42 mouse cellular contexts compared by ENCODE assay signal in the genomic region with DNA sequence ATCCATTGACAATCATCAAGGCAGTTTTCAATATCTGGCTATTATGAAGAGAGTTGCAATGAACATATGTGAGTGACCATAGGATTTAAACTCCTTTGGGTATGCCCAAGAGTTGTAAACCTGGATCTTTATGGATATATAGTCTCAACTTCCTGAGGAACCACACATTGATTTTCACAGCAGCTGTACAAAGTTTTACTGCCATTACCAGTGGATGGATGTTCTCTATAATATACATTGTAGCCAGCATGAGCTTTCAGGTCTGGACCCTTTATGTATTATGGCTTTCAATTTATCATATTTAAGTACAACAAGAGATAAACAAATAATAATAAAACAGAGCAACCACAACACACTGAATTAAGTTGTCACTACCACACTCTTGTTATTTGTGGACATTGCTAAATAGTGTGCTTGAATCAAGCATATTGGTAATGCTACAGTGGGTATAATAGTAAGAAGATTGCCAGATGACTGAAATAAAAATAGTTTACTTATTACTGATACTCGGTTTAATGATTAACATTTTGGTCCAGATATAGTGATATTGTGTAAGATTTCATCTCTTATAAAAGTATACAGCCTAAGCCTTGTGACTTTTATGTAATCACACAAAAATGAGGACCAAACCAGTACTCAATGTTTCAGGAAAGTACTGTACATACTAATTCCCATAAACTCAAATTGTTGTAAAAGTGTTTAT. TPM values are rescaled to one million over a fixed set of nuclear protein-coding genes. Genes with fewer than 3 reads are reported as not detected.
"Had no signal": no experiment of that assay in that cellular context is flagged by ENCODE, and none has a peak within 500 bp of the region (broad histone marks: within the 10 kb centered on the region; RNA-seq: fewer than 3 reads in every experiment).

No protein-coding gene starts in this region.

- H3K4me2 ChIP-seq: heart, embryonic 12.5 days; hindbrain, embryonic 13.5 days; hindbrain, embryonic 15.5 days; kidney, embryonic 15.5 days; limb, embryonic 13.5 days; limb, embryonic 15.5 days; liver, embryonic 12.5 days had no signal

- H3K4me1 ChIP-seq: heart, embryonic 10.5 days; heart, embryonic 12.5 days; hindbrain, embryonic 13.5 days; hindbrain, embryonic 15.5 days; kidney, embryonic 15.5 days; limb, embryonic 13.5 days; limb, embryonic 15.5 days; liver, embryonic 12.5 days had no signal

- H3K27me3 ChIP-seq: heart, embryonic 12.5 days; hindbrain, embryonic 13.5 days; hindbrain, embryonic 15.5 days; kidney, embryonic 15.5 days; limb, embryonic 13.5 days; limb, embryonic 15.5 days; liver, embryonic 12.5 days had no signal

- H3K9ac ChIP-seq: heart, embryonic 12.5 days; hindbrain, embryonic 13.5 days; hindbrain, embryonic 15.5 days; kidney, embryonic 15.5 days; limb, embryonic 13.5 days; limb, embryonic 15.5 days; liver, embryonic 12.5 days; liver, embryonic 14.5 days had no signal

- H3K4me3 ChIP-seq: gastrocnemius, adult 2 months; heart, embryonic 10.5 days; heart, embryonic 12.5 days; hindbrain, embryonic 13.5 days; hindbrain, embryonic 15.5 days; kidney, embryonic 15.5 days; limb, embryonic 13.5 days; limb, embryonic 15.5 days; liver, embryonic 12.5 days had no signal

- ATAC-seq: hindbrain, postnatal 0 days; liver, embryonic 12.5 days had no signal

- DNase-seq: gastrocnemius, adult 2 months; gastrocnemius, postnatal 10 days; gastrocnemius, postnatal 25 days; heart, adult 18-20 months; heart, postnatal 10 days; heart, postnatal 36 days; kidney, adult 11 months; kidney, adult 2 months; kidney, adult 9 months; kidney, postnatal 14 days; kidney, postnatal 36 days; layer of hippocampus, adult 9-11 months; layer of hippocampus, postnatal 36 days; left cerebral cortex, postnatal 4 days had no signal

- H3K9me3 ChIP-seq: heart, embryonic 10.5 days; hindbrain, embryonic 13.5 days; hindbrain, embryonic 15.5 days; kidney, embryonic 15.5 days; limb, embryonic 13.5 days; limb, embryonic 15.5 days; liver, embryonic 12.5 days had no signal

- H3K27ac ChIP-seq: gastrocnemius, adult 2 months; heart, embryonic 10.5 days; hindbrain, embryonic 13.5 days; hindbrain, embryonic 15.5 days; hindbrain, postnatal 0 days; kidney, embryonic 15.5 days; kidney, postnatal 0 days; limb, embryonic 13.5 days; limb, embryonic 15.5 days; liver, embryonic 12.5 days; liver, embryonic 14.5 days had no signal

- H3K36me3 ChIP-seq: heart, embryonic 10.5 days; heart, embryonic 12.5 days; hindbrain, embryonic 13.5 days; hindbrain, embryonic 15.5 days; kidney, embryonic 15.5 days; limb, embryonic 13.5 days; limb, embryonic 15.5 days; liver, embryonic 12.5 days had no signal

RNA-seq across cellular contexts. Expression of gene Olfr112, which starts 10.2 kb away (rescaled TPM):
- total RNA-seq: gastrocnemius, adult 2 months; gastrocnemius, postnatal 10 days; gastrocnemius, postnatal 25 days; gastrocnemius, postnatal 4 days; granulocyte monocyte progenitor cell, adult 5-6 weeks; heart, adult 18-20 months; heart, adult 8-10 months; heart, postnatal 10 days; heart, postnatal 36 days; hematopoietic stem cell, adult 5-6 weeks; hindbrain, postnatal 0 days; layer of hippocampus, adult 18-20 months; layer of hippocampus, adult 8-10 months; layer of hippocampus, postnatal 14 days; layer of hippocampus, postnatal 36 days; left cerebral cortex, adult 18-20 months; left cerebral cortex, adult 8-10 months; left cerebral cortex, postnatal 10 days; left cerebral cortex, postnatal 25 days; left cerebral cortex, postnatal 4 days had no signal
- polyA plus RNA-seq: frontal cortex, adult 2 months; heart, embryonic 10.5 days; heart, embryonic 12.5 days; heart, embryonic 14.5 days; heart, embryonic 16.5 days; hindbrain, embryonic 11.5 days; hindbrain, embryonic 13.5 days; hindbrain, embryonic 15.5 days; hindbrain, postnatal 0 days; kidney, adult 2 months; kidney, embryonic 15.5 days; kidney, postnatal 0 days; large intestine, adult 2 months; limb, embryonic 11.5 days; limb, embryonic 13.5 days; limb, embryonic 15.5 days; liver, embryonic 12.5 days; liver, embryonic 14.5 days had no signal

RNA-seq across cellular contexts. Expression of gene Olfr113, which starts 18.4 kb away (rescaled TPM):
- total RNA-seq: gastrocnemius, adult 2 months; gastrocnemius, postnatal 10 days; gastrocnemius, postnatal 25 days; gastrocnemius, postnatal 4 days; granulocyte monocyte progenitor cell, adult 5-6 weeks; heart, adult 18-20 months; heart, adult 8-10 months; heart, postnatal 10 days; heart, postnatal 36 days; hematopoietic stem cell, adult 5-6 weeks; hindbrain, postnatal 0 days; layer of hippocampus, adult 18-20 months; layer of hippocampus, adult 8-10 months; layer of hippocampus, postnatal 14 days; layer of hippocampus, postnatal 36 days; left cerebral cortex, adult 18-20 months; left cerebral cortex, adult 8-10 months; left cerebral cortex, postnatal 10 days; left cerebral cortex, postnatal 25 days; left cerebral cortex, postnatal 4 days had no signal
- polyA plus RNA-seq: frontal cortex, adult 2 months; heart, embryonic 10.5 days; heart, embryonic 12.5 days; heart, embryonic 14.5 days; heart, embryonic 16.5 days; hindbrain, embryonic 11.5 days; hindbrain, embryonic 13.5 days; hindbrain, embryonic 15.5 days; hindbrain, postnatal 0 days; kidney, adult 2 months; kidney, embryonic 15.5 days; kidney, postnatal 0 days; large intestine, adult 2 months; limb, embryonic 11.5 days; limb, embryonic 13.5 days; limb, embryonic 15.5 days; liver, embryonic 12.5 days; liver, embryonic 14.5 days had no signal

RNA-seq across cellular contexts. Expression of gene Olfr114, which starts 33.5 kb away (rescaled TPM):
- total RNA-seq: gastrocnemius, adult 2 months; gastrocnemius, postnatal 10 days; gastrocnemius, postnatal 25 days; gastrocnemius, postnatal 4 days; granulocyte monocyte progenitor cell, adult 5-6 weeks; heart, adult 18-20 months; heart, adult 8-10 months; heart, postnatal 10 days; heart, postnatal 36 days; hematopoietic stem cell, adult 5-6 weeks; hindbrain, postnatal 0 days; layer of hippocampus, adult 18-20 months; layer of hippocampus, adult 8-10 months; layer of hippocampus, postnatal 14 days; layer of hippocampus, postnatal 36 days; left cerebral cortex, adult 18-20 months; left cerebral cortex, adult 8-10 months; left cerebral cortex, postnatal 10 days; left cerebral cortex, postnatal 25 days; left cerebral cortex, postnatal 4 days had no signal
- polyA plus RNA-seq: frontal cortex, adult 2 months; heart, embryonic 10.5 days; heart, embryonic 12.5 days; heart, embryonic 14.5 days; heart, embryonic 16.5 days; hindbrain, embryonic 11.5 days; hindbrain, embryonic 13.5 days; hindbrain, embryonic 15.5 days; hindbrain, postnatal 0 days; kidney, adult 2 months; kidney, embryonic 15.5 days; kidney, postnatal 0 days; large intestine, adult 2 months; limb, embryonic 11.5 days; limb, embryonic 13.5 days; limb, embryonic 15.5 days; liver, embryonic 12.5 days; liver, embryonic 14.5 days had no signal

RNA-seq across cellular contexts. Expression of gene Olfr111, which starts 51.2 kb away (rescaled TPM):
- total RNA-seq: gastrocnemius, adult 2 months; gastrocnemius, postnatal 10 days; gastrocnemius, postnatal 25 days; gastrocnemius, postnatal 4 days; granulocyte monocyte progenitor cell, adult 5-6 weeks; heart, adult 18-20 months; heart, adult 8-10 months; heart, postnatal 10 days; heart, postnatal 36 days; hematopoietic stem cell, adult 5-6 weeks; hindbrain, postnatal 0 days; layer of hippocampus, adult 18-20 months; layer of hippocampus, postnatal 14 days; layer of hippocampus, postnatal 36 days; left cerebral cortex, postnatal 10 days; left cerebral cortex, postnatal 25 days had no signal
- polyA plus RNA-seq: heart, embryonic 10.5 days; heart, embryonic 14.5 days; heart, embryonic 16.5 days; hindbrain, embryonic 11.5 days; hindbrain, embryonic 13.5 days; hindbrain, embryonic 15.5 days; hindbrain, postnatal 0 days; kidney, embryonic 15.5 days; kidney, postnatal 0 days; large intestine, adult 2 months; limb, embryonic 11.5 days; limb, embryonic 13.5 days; limb, embryonic 15.5 days; liver, embryonic 12.5 days had no signal
